Mouse (Mus musculus) forebrain, embryonic 16.5 days (tissue): ENCODE measurements around the gene Mea1. TPM values are rescaled to one million over a fixed set of nuclear protein-coding genes. Genes with fewer than 3 reads are reported as not detected.

Experiments used
- ATAC-seq: fragments of 200-750 bp; cut with Nextera tagmentation; 2 replicates; pipeline ENCODE4 v1.8.0; 2017; ENCODE audit warnings: mild to moderate bottlenecking, moderate library complexity
- H3K27ac ChIP-seq: fragments of 300-500 bp; sonication (generic); 2 replicates; pipeline ENCODE4 v1.5.1; 2014; ENCODE audit warnings: low read length, control low read depth
- H3K27me3 ChIP-seq: fragments of 300-500 bp; sonication (generic); replicated peaks from 2 replicates; pipeline ENCODE4 v1.6.1; 2014; ENCODE audit warnings: low read length; ENCODE audit not compliant: control insufficient read depth, insufficient read depth
- H3K36me3 ChIP-seq: fragments of 300-500 bp; sonication (generic); 2 replicates; pipeline ENCODE4 v1.6.1; 2014; ENCODE audit not compliant: control insufficient read depth, insufficient read depth
- H3K4me1 ChIP-seq: fragments of 300-500 bp; sonication (generic); replicated peaks from 2 replicates; pipeline ENCODE4 v1.6.1; 2014; ENCODE audit warnings: low read length; ENCODE audit not compliant: control insufficient read depth, insufficient read depth
- H3K4me2 ChIP-seq: fragments of 300-500 bp; sonication (generic); 2 replicates; pipeline ENCODE4 v1.6.1; 2014; ENCODE audit warnings: mild to moderate bottlenecking, low read length, control low read depth
- H3K4me3 ChIP-seq: fragments of 300-500 bp; sonication (generic); replicated peaks from 2 replicates; pipeline ENCODE4 v1.5.1; 2014; ENCODE audit warnings: mild to moderate bottlenecking, low read length, control low read depth
- H3K9ac ChIP-seq: fragments of 300-500 bp; sonication (generic); replicated peaks from 2 replicates; pipeline ENCODE4 v1.6.1; 2014; ENCODE audit warnings: low read depth, low read length, control low read depth
- H3K9me3 ChIP-seq: fragments of 300-500 bp; sonication (generic); 2 replicates; pipeline ENCODE4 v1.6.1; 2016; ENCODE audit warnings: low read length; ENCODE audit not compliant: control insufficient read depth
- WGBS: fragments of 180-500 bp; shearing (Covaris S2); extraction: QIAGEN DNeasy Blood & Tissue Kit; methylation state at CpG from one replicate; pipeline ENCODE4 v1.1.7; 2014; 5-methylcytosine and 5-hydroxymethylcytosine counted together
- polyA plus RNA-seq: library from polyadenylated mRNA; unstranded; fragments of >200 nt; fragmentation: Nextera tagmentation; extraction: Ambion mirVana; gene quantifications from 2 replicates; pipeline ENCODE4 v1.2.1, GENCODE M21; 2015

Mea1 gene
- polyA plus RNA-seq: 208 and 240 TPM in 2 replicates

DNA sequence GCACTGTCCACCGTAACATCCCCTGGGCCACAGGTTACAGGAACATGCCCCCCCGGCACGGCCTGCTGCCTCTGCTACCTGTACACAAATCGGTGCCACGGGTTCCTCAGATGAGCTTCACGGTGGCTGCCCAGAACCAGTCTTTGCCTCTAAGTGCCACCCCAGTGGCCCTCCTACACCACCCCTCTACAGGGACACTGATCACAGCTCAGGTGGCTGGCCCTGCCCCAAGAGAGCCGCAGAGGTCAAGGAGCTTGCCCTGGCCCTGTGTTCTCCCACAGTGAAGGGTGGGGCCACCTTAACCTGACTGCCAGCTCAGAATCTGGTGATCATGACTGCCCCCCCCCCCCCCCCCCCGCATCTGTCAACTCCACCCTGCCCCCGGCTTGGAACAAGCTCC is at the start of gene Mea1:
Mea1 (plus strand) TSS at position 378 of the 400 bp plus-strand sequence.
- Histone ChIP-seq H3K36me3 (peaks cover 10% of the 10 kb centered on the region), H3K9me3 (no peaks in the 10 kb centered on the region), H3K4me2 (peak within 1 kb of the TSS; percentile 81), H3K27me3 (no peaks in the 10 kb centered on the region), H3K27ac (no peak within 1 kb of the TSS), H3K4me3 (peak within 1 kb of the TSS; percentile 72), H3K9ac (peak within 1 kb of the TSS; percentile 65), H3K4me1 (peaks cover 36% of the 10 kb centered on the region)
- no peak for ATAC-seq
- 86% methylated on average over 7 of the region's 9 CpGs for WGBS

DNA sequence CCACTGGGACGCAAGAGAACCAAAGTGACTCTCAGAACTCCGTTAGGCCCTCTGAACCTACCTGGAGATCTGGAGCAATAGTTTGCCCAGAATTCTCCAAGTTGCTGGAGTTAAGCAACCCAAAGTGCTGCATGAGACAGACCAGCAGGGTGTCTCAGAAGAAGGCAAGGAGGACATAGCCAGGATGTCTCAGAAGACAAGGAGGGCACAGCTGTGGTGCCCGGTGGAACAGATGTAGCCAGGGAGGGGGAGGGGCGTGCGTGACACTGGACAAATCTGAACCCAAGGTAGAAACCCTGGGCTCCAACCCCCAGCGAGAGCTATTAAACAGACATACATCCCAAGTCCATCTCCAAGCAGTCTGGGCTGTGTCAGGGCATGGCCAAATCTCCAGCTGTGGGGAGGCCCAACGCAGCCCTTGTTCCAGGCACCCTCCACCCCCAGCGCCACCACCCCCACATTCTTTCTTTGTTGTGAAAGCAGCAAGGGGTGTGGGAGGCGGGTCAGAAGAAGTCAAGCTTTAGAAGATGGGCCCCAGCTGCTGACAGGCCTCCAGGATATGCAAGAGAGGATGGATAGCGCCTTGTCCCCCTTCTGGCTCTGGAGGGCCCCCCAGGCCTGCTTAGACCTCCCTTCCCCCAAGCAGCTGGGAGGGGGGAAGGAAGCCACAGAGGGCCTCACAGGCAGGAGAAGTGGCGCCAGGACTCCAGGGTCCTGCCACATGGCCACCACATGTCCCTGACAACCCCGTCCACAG is 48.7 kb upstream of the Mea1 start:
- 15% methylated on average over 11 of the region's 12 CpGs for WGBS

DNA sequence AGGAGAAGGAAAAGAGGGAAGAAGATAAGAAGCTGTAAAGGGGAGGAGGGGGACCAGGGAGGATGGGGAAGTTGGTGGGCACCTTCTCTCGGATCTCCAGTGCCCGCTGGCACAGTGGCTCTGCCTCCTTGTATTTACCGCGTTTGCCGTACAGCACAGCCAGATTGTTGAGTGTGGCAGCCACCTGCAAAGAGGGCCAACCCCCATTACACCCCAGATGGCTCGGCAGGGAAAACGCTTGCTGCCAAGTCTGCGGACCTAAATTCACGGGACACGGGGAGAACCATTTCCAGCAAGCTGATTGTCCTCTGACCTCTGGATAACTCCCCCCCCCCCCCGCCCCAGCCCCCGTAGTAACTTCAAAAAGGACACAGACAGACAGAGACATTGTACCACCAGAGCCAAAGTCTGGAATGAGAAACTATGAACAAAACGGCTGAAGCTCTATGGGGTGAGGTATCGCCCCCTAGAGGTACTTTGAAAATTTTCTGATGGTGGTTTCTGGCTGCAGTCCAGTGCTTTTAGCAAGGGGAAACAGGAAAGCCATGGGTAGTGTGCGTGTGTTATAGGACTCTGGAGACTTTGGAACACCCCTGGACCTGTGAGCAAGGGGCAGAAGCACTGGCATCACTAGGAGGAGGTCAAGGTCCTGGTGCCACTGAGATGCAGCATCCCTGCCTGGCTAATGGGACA is 41.6 kb upstream of the Mea1 start:
- no peaks in the 10 kb centered on the region for H3K27me3 ChIP-seq
- peak overlapping the region; percentile 28 for H3K4me2 ChIP-seq
- peaks cover 16% of the 10 kb centered on the region for H3K4me1 ChIP-seq
- WGBS: 9% methylated on average over 15 of the region's 15 CpGs
- peak overlapping the region; percentile 36; the same call in 1 of the 2 replicates for H3K9ac ChIP-seq
- peak overlapping the region; percentile 65 for H3K27ac ChIP-seq
- H3K4me3 ChIP-seq: no peak overlapping the region
- H3K9me3 ChIP-seq: no peaks in the 10 kb centered on the region
- peaks cover 13% of the 10 kb centered on the region for H3K36me3 ChIP-seq
- ATAC-seq: peak; percentile 83

More for the DNA sequence above, 48.7 kb upstream of the Mea1 start:
- Histone ChIP-seq H3K9me3 (no peaks in the 10 kb centered on the region), H3K4me1 (peaks cover 27% of the 10 kb centered on the region), H3K27ac (peak overlapping the region; percentile 49), H3K27me3 (no peaks in the 10 kb centered on the region), H3K9ac (no peak overlapping the region), H3K4me3 (peak overlapping the region; percentile 93), H3K4me2 (peak overlapping the region; percentile 80), H3K36me3 (no peaks in the 10 kb centered on the region)
- ATAC-seq: peak; percentile 52

DNA sequence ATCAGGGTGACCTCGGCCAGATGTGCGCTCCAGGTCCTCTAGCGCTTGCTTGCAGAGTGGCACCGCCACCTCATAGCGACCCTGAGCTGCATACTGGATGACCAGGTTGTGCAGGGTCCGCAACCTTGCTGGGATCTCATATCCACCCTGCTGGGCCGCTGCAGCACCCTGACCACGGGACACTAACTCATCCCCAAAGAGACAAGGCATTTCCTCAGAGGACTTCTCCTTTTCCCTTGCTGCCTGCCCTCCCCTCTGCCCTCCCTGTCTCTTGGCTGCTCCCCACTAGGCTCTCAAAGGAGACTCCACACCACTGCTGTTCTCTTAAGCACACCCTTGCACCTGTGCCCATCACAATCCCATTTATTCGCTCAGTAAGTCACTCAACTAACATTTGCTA is 38.7 kb upstream of the Mea1 start:
- Histone ChIP-seq H3K4me2 (no peak overlapping the region), H3K27me3 (no peaks in the 10 kb centered on the region), H3K9ac (no peak overlapping the region), H3K36me3 (peaks cover 14% of the 10 kb centered on the region), H3K4me1 (peaks cover 24% of the 10 kb centered on the region), H3K27ac (no peak overlapping the region), H3K9me3 (no peaks in the 10 kb centered on the region), H3K4me3 (no peak overlapping the region)
- 85% methylated on average over 9 of the region's 9 CpGs for WGBS
- ATAC-seq: no peak

DNA sequence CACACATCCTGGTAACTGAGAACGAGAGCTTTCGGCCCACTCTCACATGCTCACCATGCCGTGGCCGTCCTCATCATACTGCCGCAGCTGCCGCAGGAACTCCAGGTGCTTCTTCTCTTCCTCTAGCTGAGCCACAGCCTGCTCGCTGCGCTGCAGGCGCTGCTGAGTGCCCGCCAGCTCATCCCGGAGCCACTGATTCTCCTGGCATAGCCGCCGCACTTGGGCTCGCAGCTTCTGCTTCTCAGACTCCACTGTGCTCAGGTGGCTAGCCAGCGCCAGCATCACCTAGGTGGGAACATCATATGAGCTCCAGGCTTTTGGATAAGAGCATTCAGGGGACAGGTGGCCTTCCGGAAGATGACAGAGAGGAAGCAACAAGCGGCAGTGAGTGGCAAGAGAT is 36.5 kb upstream of the Mea1 start:
- Histone ChIP-seq H3K4me3 (no peak overlapping the region), H3K27ac (no peak overlapping the region), H3K9me3 (no peaks in the 10 kb centered on the region), H3K4me2 (no peak overlapping the region), H3K4me1 (peaks cover 23% of the 10 kb centered on the region), H3K36me3 (peaks cover 14% of the 10 kb centered on the region), H3K27me3 (no peaks in the 10 kb centered on the region), H3K9ac (no peak overlapping the region)
- WGBS: 88% methylated on average over 17 of the region's 17 CpGs
- no peak for ATAC-seq

DNA sequence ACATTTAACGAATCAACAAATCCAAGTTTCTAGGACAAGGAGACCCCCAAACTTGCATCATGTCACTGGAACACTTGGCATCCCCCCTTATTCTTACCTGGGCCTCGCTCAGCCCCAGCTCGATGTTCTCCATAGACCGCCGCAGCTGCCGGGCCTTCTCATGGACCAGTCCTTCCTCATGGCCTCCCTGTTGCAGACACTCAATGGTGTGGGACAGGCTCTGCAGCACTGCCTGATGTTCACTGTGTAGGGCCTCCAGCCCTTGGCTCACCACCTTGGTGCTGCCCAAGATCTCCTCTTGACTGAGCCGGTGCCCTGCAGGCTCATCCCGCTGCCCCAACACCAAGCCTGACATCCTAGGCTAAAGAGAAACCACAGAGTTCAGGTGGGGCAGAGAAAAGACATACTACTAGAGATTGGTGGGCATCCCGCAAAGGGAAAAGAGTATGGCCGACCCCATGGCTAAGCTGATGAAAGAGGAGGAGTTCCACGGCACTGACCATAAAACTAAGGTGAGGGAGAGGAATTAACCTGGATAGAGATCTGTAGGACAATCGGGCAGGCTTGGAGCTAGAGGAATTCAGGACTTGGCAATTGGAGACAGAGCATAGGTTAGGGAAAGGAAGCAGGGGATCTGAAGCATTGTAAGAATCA is 34.3 kb upstream of the Mea1 start:
- ATAC-seq: no peak
- Histone ChIP-seq H3K27me3 (no peaks in the 10 kb centered on the region), H3K9ac (no peak overlapping the region), H3K27ac (no peak overlapping the region), H3K4me2 (peak overlapping the region; percentile 94; the same call in 1 of the 2 replicates), H3K4me1 (peaks cover 20% of the 10 kb centered on the region), H3K36me3 (peaks cover 12% of the 10 kb centered on the region), H3K9me3 (no peaks in the 10 kb centered on the region), H3K4me3 (no peak overlapping the region)
- WGBS: 89% methylated on average over 12 of the region's 12 CpGs

DNA sequence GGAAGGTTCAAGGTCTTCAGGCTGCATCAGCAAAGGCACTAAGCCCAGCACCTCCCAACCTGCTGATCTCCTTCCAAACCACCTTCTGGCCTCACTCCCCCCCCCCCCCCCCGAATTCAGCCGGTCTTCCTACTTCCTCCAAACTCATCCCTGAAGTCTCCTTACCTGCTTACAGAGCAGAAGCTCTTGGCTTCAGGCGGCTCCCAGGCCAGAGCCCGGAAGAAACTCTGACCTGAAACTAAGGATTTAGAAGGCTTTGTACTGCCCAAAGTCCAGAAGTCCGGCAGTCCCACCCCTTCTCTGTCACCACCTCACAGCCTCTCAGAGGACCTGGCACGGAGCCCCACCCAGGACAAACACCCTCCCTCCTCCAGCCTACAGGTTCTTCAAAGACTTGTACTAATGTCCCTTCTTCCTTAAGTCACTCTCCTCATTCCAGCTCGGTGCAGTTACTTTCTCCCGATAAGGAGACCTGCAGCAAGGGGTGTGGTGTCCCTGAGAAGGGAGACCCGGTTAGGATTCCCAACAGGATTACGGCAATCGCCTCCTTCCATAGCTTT is 33.6 kb upstream of the Mea1 start:
- 9% methylated on average over 10 of the region's 11 CpGs for WGBS
- peaks cover 24% of the 10 kb centered on the region for H3K4me1 ChIP-seq
- peak overlapping the region; percentile 69 for H3K4me3 ChIP-seq
- peaks cover 12% of the 10 kb centered on the region for H3K36me3 ChIP-seq
- no peak for ATAC-seq
- no peaks in the 10 kb centered on the region for H3K27me3 ChIP-seq
- H3K9ac ChIP-seq: peak overlapping the region; percentile 74
- peak overlapping the region; percentile 94 for H3K4me2 ChIP-seq
- H3K27ac ChIP-seq: no peak overlapping the region; the same call in 1 of the 2 replicates
- H3K9me3 ChIP-seq: no peaks in the 10 kb centered on the region

DNA sequence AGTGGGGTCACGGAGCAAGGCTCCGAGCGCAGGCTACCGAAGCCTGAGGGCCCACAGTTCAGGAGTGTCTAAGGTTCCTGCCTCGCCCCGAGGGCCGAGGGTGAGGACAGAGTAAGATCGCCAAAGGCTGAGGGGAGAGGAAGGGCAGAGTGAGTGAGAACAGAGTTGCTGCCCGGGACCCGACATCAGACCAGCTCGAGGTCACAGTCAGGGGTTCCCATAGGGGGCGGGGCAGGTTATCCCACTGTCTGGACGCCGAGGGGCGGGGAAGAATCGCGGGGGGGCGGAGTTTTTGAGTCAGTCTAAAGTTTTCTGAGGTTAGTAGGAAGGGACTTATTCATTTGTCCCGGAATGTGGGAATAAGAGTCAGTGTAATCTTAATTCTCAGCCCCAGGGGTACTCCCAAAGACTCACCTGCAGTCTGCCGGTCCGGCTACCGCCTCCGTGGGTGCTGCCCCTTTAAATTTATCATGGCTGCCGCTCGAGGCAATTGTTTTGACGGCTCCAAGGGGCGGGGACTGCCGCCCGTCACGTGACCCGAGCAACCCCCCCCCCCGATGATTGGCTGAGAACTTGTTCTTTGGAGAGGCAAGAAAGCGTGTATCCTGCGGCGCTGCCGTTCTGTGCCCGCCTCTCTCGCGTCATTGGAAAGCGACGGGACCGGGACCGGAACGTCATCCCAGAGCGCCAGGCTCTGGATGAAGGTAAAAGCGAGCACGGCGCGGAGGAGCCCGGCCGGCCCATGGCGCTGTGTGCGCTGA is 32.9 kb upstream of the Mea1 start, which contains the start of the genes Klc4 and Mrpl2:
Klc4 (minus strand) TSS at position 462 of the 761 bp plus-strand sequence.
Mrpl2 (plus strand) TSS at position 669 of the 761 bp plus-strand sequence.
- peak within 1 kb of the TSS; percentile 77 for H3K9ac ChIP-seq
- H3K36me3 ChIP-seq: peaks cover 9% of the 10 kb centered on the region; the same call in 1 of the 2 replicates
- H3K9me3 ChIP-seq: no peaks in the 10 kb centered on the region
- under 1% methylated on average over 53 of the region's 53 CpGs for WGBS
- no peaks in the 10 kb centered on the region for H3K27me3 ChIP-seq
- peaks cover 24% of the 10 kb centered on the region for H3K4me1 ChIP-seq
- H3K4me2 ChIP-seq: peak within 1 kb of the TSS; percentile 96
- peak within 1 kb of the TSS; percentile 69 for H3K4me3 ChIP-seq
- H3K27ac ChIP-seq: peak within 1 kb of the TSS; percentile 86
- ATAC-seq: peak; percentile 75
